Mouse (Mus musculus): ENCODE data around the gene Hist1h4i. TPM values are rescaled to one million over a fixed set of nuclear protein-coding genes. Genes with fewer than 3 reads are reported as not detected.

Hist1h4i gene
- polyA plus RNA-seq (2017; shearing (Covaris generic)) = 9.4 TPM

GRCm38 (mm10) chr13:22041142-22041536, at the start of gene Hist1h4i:
Gene Hist1h4i (minus strand): TSS chr13:22041362.

GRCm38 (mm10) chr13:22084140-22084539, 43.0 kb upstream of the Hist1h4i start, which contains the start of gene Vmn1r188:
Gene Vmn1r188 (plus strand): TSS chr13:22084440.

GRCm38 (mm10) chr13:22042568-22043502, 1.7 kb upstream of the Hist1h4i start, which contains the start of the genes Hist1h2ag and Hist1h2bj:
Gene Hist1h2ag (minus strand): TSS chr13:22042944.
Gene Hist1h2bj (plus strand): TSS chr13:22043214.

GRCm38 (mm10) chr13:22035267-22036148, 5.7 kb downstream of the Hist1h4i start, which contains the start of the genes Hist1h2ah and Hist1h2bk:
Gene Hist1h2ah (minus strand): TSS chr13:22035568.
Gene Hist1h2bk (plus strand): TSS chr13:22035870.

GRCm38 (mm10) chr13:22009642-22010041, 31.5 kb downstream of the Hist1h4i start, which contains the start of gene Prss16:
Gene Prss16 (minus strand): TSS chr13:22009742.

Other genes starting within 250 kb of the Hist1h4i start
- 5.0 TPM for gene Hist1h2bq, start 231.2 kb downstream of the Hist1h4i start, polyA plus RNA-seq (2017; shearing (Covaris generic))
- not detected for gene Hist1h2ao, start 230.9 kb downstream of the Hist1h4i start, polyA plus RNA-seq (2017; shearing (Covaris generic))
- 36.0 TPM for gene Hist1h4m, start 229.6 kb downstream of the Hist1h4i start, polyA plus RNA-seq (2017; shearing (Covaris generic))
- gene Hist1h4n, start 209.2 kb downstream of the Hist1h4i start, polyA plus RNA-seq (2017; shearing (Covaris generic)) = 18.1 TPM
- gene Hist1h2ap, start 207.9 kb downstream of the Hist1h4i start, polyA plus RNA-seq (2017; shearing (Covaris generic)) = 144 TPM
- gene Hist1h2br, start 207.6 kb downstream of the Hist1h4i start, polyA plus RNA-seq (2017; shearing (Covaris generic)) = 5.0 TPM
- gene Zfp184, start 96.3 kb downstream of the Hist1h4i start, polyA plus RNA-seq (2017; shearing (Covaris generic)) = not detected
- not detected for gene Pom121l2, start 60.2 kb downstream of the Hist1h4i start, polyA plus RNA-seq (2017; shearing (Covaris generic))
- 0.57 TPM for gene Prss16, start 31.6 kb downstream of the Hist1h4i start, polyA plus RNA-seq (2017; shearing (Covaris generic))
- not detected for gene Hist1h2ah, start 5.8 kb downstream of the Hist1h4i start, polyA plus RNA-seq (2017; shearing (Covaris generic))
- gene Hist1h2bk, start 5.5 kb downstream of the Hist1h4i start, polyA plus RNA-seq (2017; shearing (Covaris generic)) = 0.47 TPM
- gene Hist1h2ag, start 1.6 kb upstream of the Hist1h4i start, polyA plus RNA-seq (2017; shearing (Covaris generic)) = 0.59 TPM
- gene Hist1h2bj, start 1.9 kb upstream of the Hist1h4i start, polyA plus RNA-seq (2017; shearing (Covaris generic)) = 2.6 TPM
- not detected for gene Vmn1r188, start 43.1 kb upstream of the Hist1h4i start, polyA plus RNA-seq (2017; shearing (Covaris generic))
- not detected for gene Vmn1r189, start 64.5 kb upstream of the Hist1h4i start, polyA plus RNA-seq (2017; shearing (Covaris generic))
- not detected for gene Vmn1r191, start 142.6 kb upstream of the Hist1h4i start, polyA plus RNA-seq (2017; shearing (Covaris generic))
- not detected for gene Vmn1r192, start 149.8 kb upstream of the Hist1h4i start, polyA plus RNA-seq (2017; shearing (Covaris generic))
- 0.02 TPM for gene Vmn1r193, start 181.8 kb upstream of the Hist1h4i start, polyA plus RNA-seq (2017; shearing (Covaris generic))
- gene Vmn1r194, start 202.9 kb upstream of the Hist1h4i start, polyA plus RNA-seq (2017; shearing (Covaris generic)) = not detected
- not detected for gene Vmn1r195, start 229.2 kb upstream of the Hist1h4i start, polyA plus RNA-seq (2017; shearing (Covaris generic))
- gene Vmn1r196, start 248.6 kb upstream of the Hist1h4i start, polyA plus RNA-seq (2017; shearing (Covaris generic)) = not detected